Mouse (Mus musculus) kidney, postnatal 36 days (tissue): ENCODE results near the gene Fut7.

ENCODE experiments used
- DNase-seq, 2 experiments: peaks; one replicate each; pipeline ENCODE4 v3.0.0; 2021 to 2022; ENCODE audit warnings: mixed read lengths in 2 of 2

The Fut7 gene

GRCm38 (mm10) chr2:25460551-25461309, 37.7 kb downstream of the Fut7 start, which contains the start of gene Paxx:
Paxx (minus strand) TSS chr2:25461094.
- peak; percentile 95 to 98 for DNase-seq

- no peak for DNase-seq
Observed at GRCm38 (mm10) chr2:25461407-25461806, 38.3 kb downstream of the Fut7 start.

- no peak for DNase-seq
Observed at GRCm38 (mm10) chr2:25463630-25464029, 40.6 kb downstream of the Fut7 start.

GRCm38 (mm10) chr2:25465256-25465655, 42.2 kb downstream of the Fut7 start:
- no peak for DNase-seq

- no peak for DNase-seq
Observed at GRCm38 (mm10) chr2:25465816-25466635, 43.0 kb downstream of the Fut7 start.

- no peak for DNase-seq
Observed at GRCm38 (mm10) chr2:25467606-25468303, 44.7 kb downstream of the Fut7 start.

GRCm38 (mm10) chr2:25468962-25469915, 46.2 kb downstream of the Fut7 start:
- DNase-seq = peak in 1 of 2 experiments; percentile 67

- DNase-seq = no peak
Observed at GRCm38 (mm10) chr2:25469969-25470368, 46.9 kb downstream of the Fut7 start, which contains the start of gene Ptgds. Ptgds (minus strand) TSS chr2:25470046.

GRCm38 (mm10) chr2:25472550-25472949, 49.5 kb downstream of the Fut7 start:
- DNase-seq = no peak
